Mouse (Mus musculus): ENCODE measurements around the gene Hkdc1.

The Hkdc1 gene

GRCm38 (mm10) chr10:62380936-62381335 is 41.4 kb downstream of the Hkdc1 start:
- no peak for DNase-seq (ENCODE audit: low read depth in 1 of 2, low spot score in 2 of 2)

DNA sequence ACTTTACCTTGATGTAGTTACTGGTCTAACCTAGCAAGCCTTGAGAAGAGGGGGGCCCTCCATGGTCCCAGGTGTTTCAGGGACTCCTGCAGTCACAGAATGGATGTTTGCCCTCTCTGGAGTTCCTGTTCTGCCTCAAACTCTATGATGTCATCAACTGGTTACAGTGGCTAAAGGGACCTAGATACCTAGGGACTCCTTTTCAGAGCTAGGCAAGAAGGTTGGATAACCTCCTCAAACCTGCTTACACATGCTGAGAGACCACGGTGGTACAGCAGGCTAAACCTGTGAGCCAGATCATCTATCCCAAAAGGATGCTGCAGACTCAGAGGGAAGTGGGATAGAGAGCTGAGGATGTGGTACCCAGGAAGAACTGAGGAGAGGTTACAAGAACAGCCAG is 42.5 kb downstream of the Hkdc1 start, which contains the start of gene Hk1:
TSS of gene Hk1 (minus strand) at position 101 of the 400 bp plus-strand sequence.
- no peak for DNase-seq (ENCODE audit: low read depth in 1 of 2, low spot score in 2 of 2)

- DNase-seq (ENCODE audit: low read depth in 1 of 2, low spot score in 2 of 2): no peak
Observed at GRCm38 (mm10) chr10:62358827-62359226, 63.5 kb downstream of the Hkdc1 start.

DNA sequence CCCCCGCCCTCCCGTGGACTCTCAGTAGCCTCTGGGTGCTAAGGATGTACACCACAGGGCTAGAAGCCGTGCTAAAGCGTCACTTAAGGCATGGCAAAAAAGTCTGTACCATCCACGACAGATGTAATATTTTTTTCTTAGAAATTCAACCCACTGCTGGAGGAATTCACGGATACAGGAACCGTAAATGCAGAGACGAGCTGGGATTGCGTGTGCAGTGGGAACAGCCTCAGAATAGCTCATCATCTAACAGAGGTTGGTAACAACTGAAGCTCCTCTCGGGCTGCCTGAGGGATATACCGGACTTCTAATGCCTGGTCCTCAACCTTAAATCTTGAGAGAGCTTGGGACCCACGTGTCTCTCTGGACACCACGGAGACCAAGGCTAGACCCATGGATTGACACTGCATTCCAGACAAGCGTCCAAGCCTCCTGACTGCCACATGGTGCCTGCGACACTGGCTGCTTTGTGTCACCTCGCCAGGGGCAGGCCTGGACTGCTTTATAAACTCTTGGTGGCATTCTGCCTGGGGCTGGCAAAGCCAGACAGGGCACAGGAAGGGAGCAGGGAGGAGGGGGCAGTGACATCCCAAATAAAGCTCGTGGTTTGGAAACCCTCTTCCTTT is 66.1 kb downstream of the Hkdc1 start:
- DNase-seq (ENCODE audit: low read depth in 1 of 2, low spot score in 2 of 2): no peak

DNA sequence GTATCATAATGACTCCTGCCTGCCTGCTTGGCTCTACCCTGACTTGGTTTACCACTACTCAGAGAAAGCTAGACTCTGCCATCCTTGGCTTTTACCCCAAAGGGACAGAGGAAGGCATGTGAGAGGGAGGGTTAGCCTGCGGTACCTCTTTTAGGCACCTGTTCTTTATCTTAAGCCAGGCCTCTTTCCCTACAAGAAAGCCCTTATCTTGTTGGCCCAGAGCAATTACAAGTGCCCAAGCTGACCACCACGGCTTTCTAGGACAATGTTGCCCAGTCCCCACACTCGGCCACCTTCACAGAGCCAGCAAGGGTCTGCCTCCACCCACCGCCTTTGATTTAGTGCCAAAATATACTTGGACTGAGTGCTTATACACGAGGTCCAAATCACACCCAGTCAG is 77.1 kb downstream of the Hkdc1 start:
- DNase-seq (ENCODE audit: low read depth in 1 of 2, low spot score in 2 of 2): no peak

- no peak for DNase-seq (ENCODE audit: low read depth in 1 of 2, low spot score in 2 of 2)
Observed at GRCm38 (mm10) chr10:62344004-62344752, 78.1 kb downstream of the Hkdc1 start.

- DNase-seq (ENCODE audit: low read depth in 1 of 2, low spot score in 2 of 2): no peak
Observed at GRCm38 (mm10) chr10:62342512-62342911, 79.8 kb downstream of the Hkdc1 start.

DNA sequence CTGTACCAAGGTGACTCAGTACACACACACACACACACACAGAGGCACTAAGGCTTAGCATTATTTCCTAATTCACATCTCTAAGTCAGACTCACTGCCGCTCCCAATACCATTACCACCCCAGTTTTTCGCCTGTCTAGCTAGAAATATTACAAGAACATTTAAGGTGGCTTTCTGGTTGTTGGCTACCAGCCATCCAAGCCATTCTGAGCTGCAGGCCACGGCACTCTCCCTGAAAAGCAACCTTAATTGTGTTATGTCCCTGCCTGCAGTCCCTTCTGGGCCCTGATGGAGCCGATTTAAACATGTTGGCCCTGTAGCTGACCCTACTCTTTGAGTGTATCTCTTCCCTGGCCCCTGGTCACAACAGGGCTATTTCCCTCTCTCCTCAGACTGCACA is 80.3 kb downstream of the Hkdc1 start:
- DNase-seq (ENCODE audit: low read depth in 1 of 2, low spot score in 2 of 2): no peak

DNA sequence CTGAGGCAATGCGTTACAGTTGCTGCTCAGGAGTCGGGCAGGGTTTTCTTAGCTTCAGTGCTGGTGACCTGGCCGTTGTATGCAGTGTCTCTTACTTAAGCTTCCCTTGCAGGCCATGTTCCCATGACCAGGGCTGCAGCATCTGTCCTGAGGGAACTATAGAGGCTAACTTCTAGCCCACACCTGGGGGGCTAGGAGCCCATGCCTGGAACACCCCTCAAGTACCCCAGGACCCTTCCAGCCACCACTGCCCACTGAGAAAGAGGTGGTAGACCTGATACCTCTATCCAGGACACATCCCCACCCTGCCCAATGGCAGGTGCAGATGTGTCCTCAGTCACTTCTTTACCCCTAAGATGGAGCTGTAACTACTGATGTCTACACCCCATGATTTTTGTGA is 81.3 kb downstream of the Hkdc1 start:
- DNase-seq (ENCODE audit: low read depth in 1 of 2, low spot score in 2 of 2): no peak

GRCm38 (mm10) chr10:62340095-62340731 is 82.1 kb downstream of the Hkdc1 start:
- peak; percentile 95 to 97 for DNase-seq (ENCODE audit: low read depth in 1 of 2, low spot score in 2 of 2)

DNA sequence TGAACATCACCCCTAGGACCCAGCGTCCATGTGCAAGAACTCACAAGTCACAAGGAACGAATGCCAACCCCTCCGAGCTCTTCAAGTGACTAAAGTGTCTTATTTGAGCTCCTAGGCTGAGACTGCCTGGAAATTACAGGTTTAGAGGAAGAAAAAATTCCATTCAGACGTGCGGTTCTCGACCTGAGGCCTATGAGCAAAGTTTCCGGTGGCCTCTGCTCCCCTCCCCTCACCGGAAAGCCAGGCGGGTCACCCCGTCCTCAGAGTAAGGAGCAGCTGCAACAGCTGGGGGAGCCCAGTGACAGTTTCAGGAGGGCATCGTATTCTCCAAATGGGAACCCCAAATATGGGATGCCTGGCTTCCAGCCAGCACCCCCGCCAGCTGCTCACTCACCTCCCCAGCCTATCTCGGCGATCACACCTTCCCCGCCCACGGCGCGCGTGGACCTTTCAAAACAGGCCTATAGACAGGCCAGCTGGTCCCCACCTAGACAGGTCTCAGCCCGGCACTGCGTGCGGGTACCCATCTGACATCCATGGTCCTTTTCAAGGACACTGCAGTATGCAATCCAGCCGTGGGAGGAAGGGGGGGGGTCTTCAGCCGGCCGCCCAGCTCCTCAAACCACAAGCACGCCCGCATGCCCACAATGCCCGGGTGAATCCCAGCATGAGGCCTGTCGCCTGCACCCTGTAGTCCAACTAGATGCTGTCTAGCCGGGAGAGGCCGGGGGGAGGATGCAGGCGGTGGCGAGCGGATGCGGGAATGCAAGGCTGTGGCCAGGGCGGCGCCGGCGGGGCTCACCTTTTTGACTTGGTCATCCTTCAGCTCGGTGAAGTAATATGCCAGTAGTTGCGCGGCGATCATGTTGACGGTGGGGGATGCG is 82.8 kb downstream of the Hkdc1 start:
- DNase-seq (ENCODE audit: low read depth in 1 of 2, low spot score in 2 of 2): peak in 1 of 2 experiments; percentile 12

- no peak for DNase-seq (ENCODE audit: low read depth in 1 of 2, low spot score in 2 of 2)
Observed at GRCm38 (mm10) chr10:62338626-62339025, 83.7 kb downstream of the Hkdc1 start.

DNA sequence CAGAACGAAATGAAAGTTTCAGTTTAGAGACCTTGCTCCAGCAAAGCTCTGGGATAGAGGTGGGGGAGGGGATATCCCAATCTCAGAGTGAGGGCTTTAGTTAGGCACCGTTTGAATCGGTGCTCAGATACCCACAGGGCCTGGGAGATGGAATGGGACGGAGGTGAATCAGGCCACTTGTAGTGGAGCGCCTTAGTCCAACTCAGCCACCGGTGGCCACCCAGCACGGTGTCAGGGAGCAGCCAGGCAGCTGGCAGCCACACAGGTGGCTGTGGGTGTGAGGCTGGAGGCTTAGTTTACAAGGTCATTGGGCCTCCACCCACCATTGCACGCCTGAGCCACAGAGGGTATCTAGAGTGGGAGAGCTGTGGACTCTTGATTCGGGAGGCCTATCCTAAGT is 84.1 kb downstream of the Hkdc1 start:
- DNase-seq (ENCODE audit: low read depth in 1 of 2, low spot score in 2 of 2): no peak

DNA sequence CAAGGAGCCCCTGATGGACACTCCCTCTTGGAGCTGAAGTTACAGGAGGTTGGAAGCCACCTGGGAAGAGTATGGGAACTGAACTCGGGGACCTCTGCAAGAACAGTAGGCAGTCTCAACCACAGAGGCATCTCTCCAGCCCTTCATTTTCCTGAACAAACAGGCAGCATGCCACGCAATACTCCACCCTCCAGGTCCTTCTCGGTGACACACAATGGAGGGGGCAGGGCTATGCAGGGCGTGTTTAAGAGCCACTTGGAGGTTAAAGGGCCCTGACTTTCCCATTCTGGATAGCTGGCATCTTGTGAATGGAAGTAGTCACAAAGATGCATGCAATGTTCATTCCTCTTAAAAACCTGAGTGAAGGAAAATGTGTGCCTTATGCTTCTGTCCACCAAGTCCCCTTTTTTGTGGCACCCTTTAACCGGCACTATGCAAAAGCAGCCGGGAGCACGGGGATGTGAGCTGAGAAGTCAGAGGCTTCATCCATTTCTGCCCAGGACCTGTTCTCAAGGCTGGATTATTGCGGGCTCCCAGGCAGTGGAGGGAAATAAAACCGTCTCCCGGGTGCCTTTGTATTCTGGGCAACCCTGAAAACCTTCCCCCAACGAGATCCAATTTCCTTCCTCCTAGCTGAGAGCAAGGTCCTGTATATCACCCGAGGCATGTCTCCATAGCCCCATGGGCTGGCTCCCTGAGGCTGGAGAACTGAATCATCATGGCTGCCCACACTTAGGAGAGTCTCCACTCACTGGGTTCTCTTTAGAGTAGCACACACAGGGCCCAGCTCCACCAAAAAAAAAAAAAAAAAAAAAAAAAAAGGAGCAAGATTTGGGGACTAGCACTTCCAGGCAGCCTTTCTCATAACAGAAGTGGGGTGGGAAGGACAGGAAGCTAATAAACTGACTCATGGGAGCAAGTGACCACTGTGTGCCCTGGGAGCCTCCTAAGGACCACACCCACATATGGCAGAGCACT is 85.4 kb downstream of the Hkdc1 start:
- DNase-seq (ENCODE audit: low read depth in 1 of 2, low spot score in 2 of 2): no peak

GRCm38 (mm10) chr10:62335423-62335776 is 86.9 kb downstream of the Hkdc1 start:
- DNase-seq (ENCODE audit: low read depth in 1 of 2, low spot score in 2 of 2): no peak

DNA sequence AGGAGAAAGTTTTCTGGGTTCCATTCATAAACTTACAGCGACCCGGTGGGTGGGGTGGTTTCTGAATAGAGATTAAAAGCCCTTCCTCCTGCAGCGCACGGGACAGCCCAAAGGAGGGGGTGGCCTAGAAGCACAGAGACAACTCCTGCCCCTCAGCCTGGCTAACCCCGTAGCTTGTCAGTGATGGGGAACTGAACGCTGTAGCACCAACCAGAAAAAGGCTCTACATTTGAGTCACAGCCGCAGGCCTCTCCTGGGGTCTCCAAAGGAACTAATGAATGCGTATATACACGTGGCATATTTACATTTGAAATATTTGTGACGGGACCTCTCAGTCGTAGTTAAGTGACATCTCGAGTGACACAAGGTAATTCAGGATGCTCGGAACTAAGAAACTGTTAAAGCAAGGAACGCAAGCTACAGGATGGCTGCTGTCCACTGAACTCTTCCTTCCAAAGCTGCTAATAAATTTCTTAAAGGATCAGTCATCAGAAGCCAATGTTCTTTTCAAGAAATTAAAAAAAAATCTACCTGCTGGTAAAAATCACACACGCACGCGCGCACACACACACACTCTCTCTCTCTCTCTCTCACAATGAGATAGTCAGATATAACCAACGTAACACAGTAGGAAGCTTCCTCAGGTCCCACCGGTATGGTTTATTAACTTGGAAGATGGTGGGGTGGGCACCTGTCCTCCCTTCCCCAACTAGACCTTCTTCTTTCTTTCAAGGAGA is 87.4 kb downstream of the Hkdc1 start:
- no peak for DNase-seq (ENCODE audit: low read depth in 1 of 2, low spot score in 2 of 2)

DNA sequence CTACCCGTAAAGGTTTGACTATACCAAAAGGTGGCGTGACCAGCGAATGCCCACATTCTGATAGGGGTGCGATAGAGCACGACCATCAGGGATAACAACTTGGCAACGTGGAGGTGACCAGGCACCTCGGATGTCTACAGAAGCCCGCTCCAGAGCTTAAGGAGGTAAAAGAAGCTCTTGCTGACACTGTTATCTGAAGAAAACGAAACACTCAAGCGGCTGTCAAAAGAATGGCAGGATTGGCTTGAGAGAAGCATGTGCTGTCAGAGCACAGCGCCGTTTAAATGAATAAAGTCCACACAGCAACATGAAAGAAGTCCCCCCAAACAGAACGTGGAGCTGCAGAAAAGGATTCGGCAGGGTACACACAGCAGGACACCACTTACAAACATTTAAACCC is 89.0 kb downstream of the Hkdc1 start:
- no peak for DNase-seq (ENCODE audit: low read depth in 1 of 2, low spot score in 2 of 2)
